Mouse (Mus musculus) liver, postnatal 0 days (tissue): ENCODE measurements around the gene Cacng6. TPM values are rescaled to one million over a fixed set of nuclear protein-coding genes. Genes with fewer than 3 reads are reported as not detected.

Source experiments
- ATAC-seq: fragments of 200-750 bp; cut with Nextera tagmentation; 2 replicates; pipeline ENCODE4 v1.8.0; 2017; ENCODE audit warnings: mild to moderate bottlenecking, moderate library complexity
- DNase-seq: peaks from one replicate; pipeline ENCODE4 v3.0.0-alpha.2; 2016
- H3K27ac ChIP-seq: fragments of 300-500 bp; sonication (generic); 2 replicates; pipeline ENCODE4 v1.5.1; 2014; ENCODE audit warnings: antibody characterized with exemption, moderate library complexity, mild to moderate bottlenecking, low read depth
- H3K27me3 ChIP-seq: fragments of 300-500 bp; sonication (generic); 2 replicates; pipeline ENCODE4 v1.6.1; 2014; ENCODE audit warnings: low read length, control low read depth, mixed read lengths; ENCODE audit not compliant: insufficient read depth
- H3K36me3 ChIP-seq: fragments of 300-500 bp; sonication (generic); replicated peaks from 2 replicates; pipeline ENCODE4 v1.6.1; 2014; ENCODE audit warnings: mild to moderate bottlenecking, control low read depth, low read length, moderate library complexity, mixed read lengths; ENCODE audit not compliant: insufficient read depth
- H3K4me1 ChIP-seq: fragments of 300-500 bp; sonication (generic); 2 replicates; pipeline ENCODE4 v1.6.1; 2014; ENCODE audit warnings: antibody characterized with exemption, mild to moderate bottlenecking, control low read depth; ENCODE audit not compliant: insufficient read depth
- H3K4me2 ChIP-seq: fragments of 300-500 bp; sonication (generic); 2 replicates; pipeline ENCODE4 v1.6.1; 2014; ENCODE audit warnings: low read depth, mild to moderate bottlenecking, low read length, moderate library complexity, mixed read lengths
- H3K4me3 ChIP-seq: fragments of 300-500 bp; sonication (generic); 2 replicates; pipeline ENCODE4 v1.5.1; 2014; ENCODE audit warnings: low read depth, low read length
- H3K9ac ChIP-seq: fragments of 300-500 bp; sonication (generic); replicated peaks from 2 replicates; pipeline ENCODE4 v1.6.1; 2014; ENCODE audit warnings: mild to moderate bottlenecking, moderate library complexity
- H3K9me3 ChIP-seq: fragments of 300-500 bp; sonication (generic); 2 replicates; pipeline ENCODE4 v1.6.1; 2016; ENCODE audit warnings: mild to moderate bottlenecking, control low read depth, low read length, mixed read lengths
- CTCF ChIP-seq: sonication (generic); IDR thresholded peaks from 2 replicates; pipeline ENCODE4 v1.5.1; 2016; ENCODE audit warnings: antibody characterized with exemption, low read depth
- EP300 ChIP-seq: IDR thresholded peaks from 2 replicates; pipeline ENCODE4 v1.6.1; 2016; ENCODE audit warnings: antibody characterized with exemption, low read depth, mild to moderate bottlenecking
- WGBS: fragments of 180-500 bp; shearing (Covaris S2); extraction: QIAGEN DNeasy Blood & Tissue Kit; methylation state at CpG from one replicate; pipeline ENCODE4 v1.1.7; 2014; ENCODE audit not compliant: insufficient replicate concordance; 5-methylcytosine and 5-hydroxymethylcytosine counted together
- polyA plus RNA-seq: library from polyadenylated mRNA; unstranded; fragments of >200 nt; fragmentation: Nextera tagmentation; extraction: Ambion mirVana; gene quantifications from 2 replicates; pipeline ENCODE4 v1.2.1, GENCODE M21; 2015

Gene Cacng6
- polyA plus RNA-seq, 1 experiment from 2014 or later: not detected

GRCm38 (mm10) chr7:3425141-3425540 lies 1.1 kb downstream of the Cacng6 start:
- Histone ChIP-seq H3K9me3 (no peaks in the 10 kb centered on the region), H3K4me3 (no peak overlapping the region), H3K4me2 (no peak overlapping the region), H3K36me3 (no peaks in the 10 kb centered on the region), H3K4me1 (no peaks in the 10 kb centered on the region), H3K9ac (no peak overlapping the region), H3K27me3 (peaks cover 36% of the 10 kb centered on the region), H3K27ac (no peak overlapping the region)
- no peak for ATAC-seq
- 89% methylated on average over 5 of the region's 5 CpGs for WGBS
- DNase-seq: no peak
- TF ChIP-seq CTCF (no peak), EP300 (no peak)

DNA sequence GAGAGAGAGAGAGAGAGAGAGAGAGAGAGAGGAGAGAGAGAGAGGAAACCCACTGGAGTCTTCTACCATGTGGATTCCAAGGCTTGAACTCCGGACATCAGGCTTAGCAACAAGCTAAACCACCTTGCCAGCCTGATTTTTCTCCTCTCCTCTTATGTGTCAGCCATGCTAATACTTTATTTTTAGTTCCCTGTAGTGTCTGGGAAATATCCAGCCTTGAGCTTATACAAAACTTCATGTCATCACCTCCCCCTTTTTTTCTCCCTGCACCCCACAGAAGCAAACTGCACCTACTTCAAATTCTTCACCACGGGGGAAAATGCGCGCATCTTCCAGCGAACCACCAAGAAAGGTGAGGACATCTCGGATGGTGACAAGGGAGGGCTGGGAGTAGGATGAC lies 6.2 kb downstream of the Cacng6 start:
- no peaks in the 10 kb centered on the region for H3K9me3 ChIP-seq
- no peak for ATAC-seq

GRCm38 (mm10) chr7:3432066-3432465 lies 8.1 kb downstream of the Cacng6 start:
- H3K27ac ChIP-seq: no peak overlapping the region
- H3K27me3 ChIP-seq: no peaks in the 10 kb centered on the region
- H3K9ac ChIP-seq: no peak overlapping the region
- H3K4me1 ChIP-seq: no peaks in the 10 kb centered on the region
- 91% methylated on average over 1 of the region's 1 CpGs for WGBS
- no peak overlapping the region for H3K4me2 ChIP-seq
- no peaks in the 10 kb centered on the region for H3K9me3 ChIP-seq
- no peak overlapping the region for H3K4me3 ChIP-seq
- H3K36me3 ChIP-seq: no peaks in the 10 kb centered on the region
- TF ChIP-seq CTCF (no peak), EP300 (no peak)
- no peak for DNase-seq
- no peak for ATAC-seq

More for the DNA sequence above, 6.2 kb downstream of the Cacng6 start:
- no peak for TF ChIP-seq EP300
- no peak for TF ChIP-seq CTCF
- 70% methylated on average over 6 of the region's 6 CpGs for WGBS
- no peaks in the 10 kb centered on the region for H3K4me1 ChIP-seq
- H3K27ac ChIP-seq: no peak overlapping the region
- no peaks in the 10 kb centered on the region for H3K27me3 ChIP-seq
- no peak overlapping the region for H3K4me3 ChIP-seq
- no peak overlapping the region for H3K4me2 ChIP-seq
- DNase-seq: no peak
- no peak overlapping the region for H3K9ac ChIP-seq
- no peaks in the 10 kb centered on the region for H3K36me3 ChIP-seq

DNA sequence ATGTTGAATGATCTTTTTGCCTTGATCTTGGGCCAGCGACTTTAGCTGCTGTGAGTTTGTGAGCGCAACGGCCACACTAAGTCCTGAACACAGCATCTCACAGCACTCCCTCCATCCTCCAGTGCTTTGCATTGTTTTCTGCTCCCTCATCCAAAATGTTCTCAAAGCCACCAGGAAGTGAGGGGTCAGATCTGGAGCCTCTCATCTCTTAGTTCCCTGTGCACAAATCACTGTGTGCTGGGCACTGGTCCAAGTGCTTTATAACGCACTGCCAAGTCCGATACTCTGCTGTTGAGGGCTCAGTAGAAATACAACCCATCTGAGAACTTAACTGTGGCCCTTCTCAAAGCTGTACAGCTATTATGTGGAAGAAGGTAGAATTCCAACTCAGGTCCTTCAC lies 13.9 kb downstream of the Cacng6 start:
- Histone ChIP-seq H3K4me2 (no peak overlapping the region), H3K4me1 (no peaks in the 10 kb centered on the region), H3K27ac (no peak overlapping the region), H3K36me3 (no peaks in the 10 kb centered on the region), H3K9me3 (no peaks in the 10 kb centered on the region), H3K27me3 (no peaks in the 10 kb centered on the region), H3K9ac (no peak overlapping the region), H3K4me3 (no peak overlapping the region)
- ATAC-seq (no peak), DNase-seq (no peak)
- WGBS: 57% methylated on average over 5 of the region's 5 CpGs
- TF ChIP-seq EP300 (no peak), CTCF (no peak)

DNA sequence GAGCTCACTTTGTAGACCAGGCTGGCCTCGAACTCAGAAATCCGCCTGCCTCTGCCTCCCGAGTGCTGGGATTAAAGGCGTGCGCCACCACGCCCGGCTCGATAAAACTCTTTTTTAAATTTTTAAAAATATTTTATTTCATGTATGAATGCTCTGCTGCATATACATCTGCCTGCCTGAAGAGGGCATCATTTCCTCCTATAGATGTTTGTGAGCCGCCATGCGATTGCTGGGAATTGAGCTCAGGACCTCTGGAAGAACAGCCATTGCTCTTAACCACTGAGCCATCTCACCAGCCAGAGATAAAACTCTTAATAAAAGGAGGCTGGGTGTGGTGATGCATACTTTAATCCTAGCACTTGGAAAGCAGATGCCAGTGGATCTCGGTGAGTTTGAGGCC lies 16.0 kb downstream of the Cacng6 start:
- H3K4me1 ChIP-seq: no peaks in the 10 kb centered on the region
- DNase-seq (no peak), ATAC-seq (no peak)
- no peak overlapping the region for H3K4me3 ChIP-seq
- no peak overlapping the region for H3K4me2 ChIP-seq
- no peaks in the 10 kb centered on the region for H3K36me3 ChIP-seq
- H3K27me3 ChIP-seq: no peaks in the 10 kb centered on the region
- no peaks in the 10 kb centered on the region for H3K9me3 ChIP-seq
- 78% methylated on average over 11 of the region's 11 CpGs for WGBS
- TF ChIP-seq EP300 (no peak), CTCF (no peak)
- no peak overlapping the region for H3K9ac ChIP-seq
- H3K27ac ChIP-seq: no peak overlapping the region

DNA sequence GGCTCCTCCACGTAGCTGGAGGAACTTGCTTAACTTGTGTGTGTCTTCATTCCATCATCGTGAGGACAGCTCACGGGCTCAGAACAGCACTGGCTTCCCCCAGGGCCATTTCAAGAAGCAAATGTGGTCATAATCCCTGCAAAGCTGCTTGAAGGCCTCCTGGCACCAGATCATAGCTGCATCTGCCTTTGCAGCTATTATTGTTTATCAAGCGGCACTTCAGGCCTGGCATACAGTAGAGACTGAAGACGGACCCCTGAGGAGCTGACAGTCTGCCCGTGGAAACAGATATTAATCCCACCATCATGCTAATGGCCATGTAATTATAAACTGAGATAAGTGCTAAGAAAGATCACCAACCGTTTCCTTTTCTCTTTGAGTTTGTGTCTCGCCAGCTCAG lies 16.5 kb downstream of the Cacng6 start:
- no peaks in the 10 kb centered on the region for H3K27me3 ChIP-seq
- 74% methylated on average over 8 of the region's 8 CpGs for WGBS
- H3K9ac ChIP-seq: no peak overlapping the region
- no peaks in the 10 kb centered on the region for H3K9me3 ChIP-seq
- no peak overlapping the region for H3K4me3 ChIP-seq
- no peak overlapping the region for H3K27ac ChIP-seq
- H3K36me3 ChIP-seq: no peaks in the 10 kb centered on the region
- H3K4me1 ChIP-seq: no peaks in the 10 kb centered on the region
- DNase-seq (no peak), ATAC-seq (no peak)
- H3K4me2 ChIP-seq: no peak overlapping the region
- TF ChIP-seq EP300 (no peak), CTCF (no peak)
